Mouse (Mus musculus): ENCODE results near the gene Il4i1.
"Not testable (repeated sequence)": the region's sequence is repeated elsewhere in the genome, so short reads cannot be mapped to it uniquely, and the experiment has no call there.

The Il4i1 gene

GRCm38 (mm10) chr7:44866276-44867009 is 50.3 kb downstream of the Il4i1 start:
- DNase-seq: no peak

DNA sequence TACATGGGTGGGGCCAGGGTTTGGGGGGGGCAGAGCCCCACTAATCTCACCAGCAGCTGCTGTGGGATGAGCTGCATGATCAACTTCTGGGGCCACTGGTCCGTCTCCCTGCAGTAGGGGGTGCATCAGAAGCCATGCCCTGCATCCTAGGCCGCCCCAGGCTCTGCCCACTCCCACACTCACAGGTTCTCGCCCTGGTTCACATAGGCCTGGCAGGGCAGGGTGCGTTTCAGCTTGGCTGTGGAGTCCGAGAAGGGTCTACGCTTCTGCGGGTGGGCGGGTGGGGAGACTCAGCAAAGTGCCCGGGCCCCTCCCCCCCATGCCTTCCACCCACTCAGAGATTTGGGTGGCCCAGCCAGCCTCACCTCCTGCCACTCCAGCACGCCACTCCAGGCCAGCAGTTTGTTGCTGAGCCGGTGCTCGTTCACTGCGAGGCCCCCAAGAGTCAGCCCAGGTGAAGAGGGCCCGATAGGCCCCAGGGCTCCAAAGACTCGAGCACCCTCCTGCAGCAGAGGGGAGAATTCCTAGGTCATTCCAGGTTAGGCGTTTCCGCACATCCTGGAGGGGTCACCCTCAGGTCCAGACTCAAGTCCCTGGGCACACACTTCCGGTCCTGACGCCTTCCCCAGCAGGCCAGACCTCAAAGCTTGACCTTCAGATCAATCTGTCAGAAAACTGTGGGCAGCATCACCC is 51.0 kb downstream of the Il4i1 start:
- DNase-seq: no peak

DNA sequence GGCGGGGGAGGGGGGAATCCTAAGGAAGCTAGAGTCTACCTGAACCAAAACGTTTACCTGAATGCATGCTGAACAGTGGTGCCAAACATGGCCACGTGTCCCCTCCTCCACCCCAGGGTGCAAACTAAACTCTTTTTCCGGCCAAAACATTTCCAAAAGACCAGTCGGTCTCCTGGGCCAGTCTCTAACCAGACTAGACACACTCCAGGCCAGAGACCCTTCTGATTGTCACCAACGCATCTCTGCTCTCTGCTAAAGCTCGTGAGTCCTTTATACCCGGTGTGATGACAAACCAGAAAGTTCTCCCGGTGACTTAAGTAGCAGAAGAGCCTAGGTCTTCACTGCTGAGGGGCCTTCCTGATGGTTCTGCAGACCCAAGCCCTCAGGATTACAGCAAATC is 51.6 kb downstream of the Il4i1 start:
- no peak for DNase-seq

- DNase-seq: no peak
These were observed 52.3 kb downstream of the Il4i1 start for GRCm38 (mm10) chr7:44868465-44868864.

DNA sequence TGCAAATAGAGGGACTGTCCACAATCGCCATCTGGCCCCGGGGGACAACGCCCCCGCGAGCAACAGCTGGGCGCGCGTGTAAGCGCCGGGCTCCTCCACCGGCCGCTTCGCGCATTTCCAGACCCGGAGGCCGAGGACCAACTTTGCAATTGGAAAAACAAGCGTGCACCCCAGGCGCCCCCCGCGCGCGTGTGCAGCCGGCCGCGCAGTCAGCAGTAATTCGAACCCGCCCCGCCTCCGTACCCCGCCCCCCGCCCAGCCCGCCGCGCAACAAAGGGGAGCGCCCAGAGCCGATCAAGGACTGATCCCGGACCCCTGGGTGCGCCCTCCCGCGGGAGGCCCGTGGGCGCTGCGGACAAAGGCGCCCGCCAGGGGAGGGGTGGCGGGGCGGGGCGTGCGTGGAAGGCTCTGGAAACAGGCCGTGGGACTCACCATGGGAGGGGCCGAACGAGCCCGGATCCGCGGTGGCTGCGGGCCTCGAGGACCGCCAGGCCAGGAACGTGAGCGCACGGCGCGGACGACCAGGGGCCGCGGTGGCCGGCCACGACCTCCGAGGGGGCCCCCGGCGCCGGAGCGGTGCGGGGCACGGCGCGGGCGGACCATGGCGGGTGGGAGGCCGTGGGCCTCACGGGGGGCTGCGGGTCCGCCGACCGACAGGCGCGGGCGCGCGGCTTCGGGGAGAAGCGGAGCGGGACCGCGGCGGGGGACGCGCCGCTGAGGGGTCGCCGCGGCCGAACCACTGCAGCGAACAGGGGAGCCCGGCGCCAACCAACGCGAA is 52.9 kb downstream of the Il4i1 start:
- DNase-seq: peak; percentile 51 to 52

GRCm38 (mm10) chr7:44869697-44870528 is 53.7 kb downstream of the Il4i1 start, which contains the start of gene Ptov1:
Gene Ptov1 (minus strand): TSS chr7:44869788.
- DNase-seq: peak; percentile 82 to 89

DNA sequence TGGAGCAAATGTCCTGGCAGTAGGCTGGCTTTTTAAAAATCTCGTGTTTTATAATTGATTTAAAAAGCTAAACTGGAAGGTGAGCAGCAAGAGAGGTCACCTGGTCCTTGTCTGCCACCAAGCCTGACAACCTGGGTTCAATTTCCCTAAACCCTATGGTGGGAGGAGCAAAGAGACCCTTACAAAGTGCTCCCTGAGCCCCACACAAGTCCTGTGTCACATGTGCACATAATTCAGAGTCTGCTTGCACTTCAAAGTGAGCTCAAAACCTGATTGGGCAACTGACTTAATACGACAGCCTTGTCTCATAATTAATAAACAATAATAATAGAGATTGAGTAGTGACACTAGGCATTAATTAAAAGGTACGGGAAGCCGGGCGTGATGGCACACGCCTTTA is 54.4 kb downstream of the Il4i1 start:
- DNase-seq: no peak

DNA sequence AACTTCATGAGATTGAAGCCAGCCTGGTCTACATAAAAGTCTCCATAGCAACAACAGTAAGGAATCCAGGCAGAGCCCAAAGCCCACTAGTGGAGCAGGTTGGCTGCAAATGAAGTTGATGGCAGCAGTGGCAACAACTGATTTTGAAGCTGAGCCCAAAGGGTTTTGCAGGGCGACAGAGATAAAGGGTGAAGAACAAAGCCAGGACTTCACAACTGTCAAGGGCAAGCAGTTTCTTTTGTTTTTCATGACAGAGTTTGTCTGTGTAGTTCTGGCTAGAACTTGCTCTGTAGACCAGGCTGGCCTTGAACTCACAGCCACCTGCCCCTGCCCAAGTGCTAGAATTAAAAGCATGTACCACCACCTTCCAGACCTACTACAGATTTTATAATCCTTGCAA is 55.0 kb downstream of the Il4i1 start:
- DNase-seq: no peak

DNA sequence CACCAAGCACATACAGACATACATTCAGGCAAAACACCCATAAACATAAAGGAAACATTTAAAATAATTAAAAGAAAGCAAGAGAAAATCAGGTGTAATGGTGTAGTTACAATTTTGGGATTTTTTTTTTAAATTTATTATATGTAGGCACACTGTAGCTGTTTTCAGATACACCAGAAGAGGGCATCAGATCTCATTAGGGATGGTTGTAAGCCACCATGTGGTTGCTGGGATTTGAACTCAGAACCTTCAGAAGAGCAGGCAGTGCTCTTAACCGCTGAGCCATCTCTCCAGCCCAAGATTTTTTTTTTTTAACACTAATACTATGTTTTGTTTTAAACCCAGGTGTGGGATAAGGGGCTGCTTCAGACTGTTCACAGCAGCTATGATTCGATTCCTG is 55.6 kb downstream of the Il4i1 start:
- not testable (repeated sequence) for DNase-seq

GRCm38 (mm10) chr7:44877833-44878232 is 61.6 kb downstream of the Il4i1 start:
- no peak for DNase-seq

- no peak for DNase-seq
These were observed 66.8 kb downstream of the Il4i1 start for GRCm38 (mm10) chr7:44883036-44883435.

DNA sequence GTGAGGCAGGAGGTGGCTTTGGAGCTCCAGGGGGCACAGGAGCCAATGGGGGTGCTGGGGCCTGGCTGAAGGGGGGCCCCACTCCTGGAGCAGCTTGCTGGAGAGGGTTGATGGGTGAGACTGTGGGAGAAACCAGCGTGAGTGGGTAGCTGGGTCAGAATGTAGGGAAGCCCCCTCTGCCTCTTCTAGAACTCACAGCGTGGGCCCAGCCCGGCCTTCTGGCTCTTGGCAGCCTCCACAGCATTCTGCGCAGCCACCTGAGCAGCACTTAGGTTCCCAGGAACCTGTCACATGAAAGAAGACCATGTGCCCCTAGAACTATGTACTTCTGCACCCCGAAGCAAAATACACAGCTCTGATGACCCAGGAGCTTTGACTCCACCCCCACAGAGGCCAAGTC is 68.5 kb downstream of the Il4i1 start:
- DNase-seq: no peak

GRCm38 (mm10) chr7:44886964-44887363 is 70.8 kb downstream of the Il4i1 start:
- no peak for DNase-seq

DNA sequence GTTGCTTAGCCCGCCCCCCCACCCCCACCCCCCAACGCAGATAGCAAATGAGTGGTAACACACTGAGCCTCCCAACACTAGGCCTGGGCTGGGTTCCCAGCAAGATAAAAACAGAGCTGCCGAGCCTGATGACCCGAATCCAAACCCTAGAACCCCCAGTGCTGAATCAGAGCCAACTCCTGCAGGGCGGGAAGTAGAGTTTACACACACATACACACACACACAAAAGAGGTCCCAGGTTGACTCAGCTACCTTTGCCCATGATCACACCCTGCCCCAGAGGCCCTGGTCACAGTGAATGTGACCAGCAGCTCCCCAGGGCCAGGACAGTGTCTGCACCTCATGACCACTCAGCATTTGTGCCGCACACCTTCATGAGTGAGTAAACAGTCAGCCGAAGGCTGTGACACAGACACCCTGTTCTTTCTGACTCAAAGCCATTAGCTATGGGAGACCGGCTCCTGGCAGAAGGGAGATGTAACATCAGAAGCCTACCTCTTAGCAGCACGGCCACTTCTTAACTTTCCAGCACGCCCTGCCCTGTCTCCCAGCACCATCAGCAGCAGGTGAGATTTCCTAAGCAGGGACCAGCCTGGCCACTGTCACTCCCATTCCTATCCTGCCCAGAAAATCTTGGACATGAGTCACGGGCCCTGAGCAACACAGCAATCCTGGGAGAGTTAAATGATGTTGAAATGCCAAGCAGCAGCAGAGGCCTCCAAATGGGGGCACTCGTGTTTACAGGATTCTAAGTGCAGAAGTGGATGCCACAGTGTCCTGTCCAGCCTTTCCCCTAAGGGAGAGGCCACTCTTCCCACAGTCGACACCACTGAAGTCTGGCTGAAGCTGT is 72.3 kb downstream of the Il4i1 start:
- DNase-seq: no peak

- DNase-seq: no peak
These were observed 74.0 kb downstream of the Il4i1 start for GRCm38 (mm10) chr7:44890180-44890579.
